Mouse (Mus musculus) lung, postnatal 14 days (tissue): ENCODE measurements around the gene Rfng.
"Not testable (repeated sequence)": the region's sequence is repeated elsewhere in the genome, so short reads cannot be mapped to it uniquely, and the experiment has no call there.

ENCODE experiments used
- DNase-seq: peaks from one replicate; pipeline ENCODE4 v3.0.0; 2021

The Rfng gene

DNA sequence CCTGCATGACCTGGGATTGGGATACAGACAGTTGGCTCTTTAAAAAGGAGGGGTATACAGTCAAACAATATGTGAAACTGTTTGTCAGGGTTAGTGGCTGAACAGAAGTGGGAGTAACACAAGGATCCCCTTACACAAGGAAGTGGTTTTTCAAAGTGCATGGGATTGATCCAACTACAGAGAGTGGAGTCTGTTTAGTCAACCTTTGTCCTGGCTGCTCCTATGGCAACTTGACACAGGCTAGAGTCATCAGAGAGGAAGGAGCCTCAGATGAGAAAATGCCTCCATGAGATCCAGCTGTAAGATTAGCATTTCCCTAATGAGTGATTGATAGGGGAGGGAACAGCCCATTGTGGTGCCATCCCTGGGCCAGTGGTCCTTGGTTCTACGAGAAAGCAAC, 15.8 kb downstream of the Rfng start:
- no peak for DNase-seq

DNA sequence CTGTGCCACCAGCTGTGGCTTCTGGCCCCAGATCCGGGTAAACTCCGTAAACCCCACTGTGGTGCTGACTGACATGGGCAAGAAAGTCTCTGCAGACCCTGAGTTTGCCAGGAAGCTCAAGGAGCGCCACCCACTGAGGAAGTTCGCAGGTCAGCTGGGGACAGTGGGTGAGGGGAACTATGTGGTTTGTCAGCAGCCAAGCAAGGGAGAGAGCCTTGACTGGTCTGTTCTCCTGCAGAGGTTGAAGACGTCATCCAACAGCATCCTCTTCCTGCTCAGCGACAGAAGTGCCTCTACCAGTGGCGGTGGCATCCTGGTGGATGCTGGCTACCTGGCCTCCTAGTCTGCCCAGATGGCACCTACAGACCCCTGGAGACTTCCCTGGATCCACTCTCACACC, 17.0 kb downstream of the Rfng start:
- DNase-seq: not testable (repeated sequence)

DNA sequence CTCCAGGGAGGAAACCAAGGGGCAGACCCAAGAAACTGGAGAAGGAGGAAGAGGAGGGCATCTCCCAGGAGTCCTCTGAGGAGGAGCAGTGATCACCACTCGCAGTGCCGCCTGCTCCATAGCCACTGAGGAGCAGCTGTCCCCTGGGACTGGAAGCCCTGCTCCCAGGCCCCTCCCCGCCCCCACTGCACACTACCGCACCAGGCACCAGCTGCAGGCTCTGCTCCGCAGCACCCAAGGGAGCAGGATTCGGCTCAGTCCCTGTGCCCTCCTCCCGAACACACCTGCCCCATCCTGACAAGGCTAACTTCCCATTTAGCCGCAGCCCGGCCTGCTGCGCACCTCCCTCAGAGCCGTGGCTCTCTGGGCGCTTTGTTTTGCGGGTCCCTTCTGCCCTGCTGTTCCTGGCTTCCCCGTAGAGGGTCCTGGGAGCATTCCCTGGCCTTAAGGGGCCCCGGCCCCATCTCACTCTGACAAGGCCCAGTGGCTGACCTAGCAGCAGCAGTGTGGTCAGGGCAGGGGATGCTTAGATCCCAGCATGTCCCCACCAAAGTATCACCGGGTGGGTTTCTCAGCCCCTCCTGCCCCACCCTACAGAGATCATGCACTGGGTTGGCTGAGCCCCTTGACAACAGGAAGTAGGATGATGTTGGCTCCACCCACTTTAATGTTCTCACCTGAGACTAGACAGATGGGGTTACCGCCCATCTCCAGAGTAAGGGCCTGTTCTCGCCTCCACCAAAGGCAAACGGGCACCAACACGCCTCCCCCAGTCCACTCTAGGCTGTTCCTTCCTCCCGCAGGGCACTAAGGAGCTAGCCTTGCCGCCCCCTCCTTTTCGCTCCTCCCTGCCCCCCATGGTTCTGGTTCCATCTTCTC, 20.6 kb downstream of the Rfng start:
- DNase-seq: not testable (repeated sequence)

DNA sequence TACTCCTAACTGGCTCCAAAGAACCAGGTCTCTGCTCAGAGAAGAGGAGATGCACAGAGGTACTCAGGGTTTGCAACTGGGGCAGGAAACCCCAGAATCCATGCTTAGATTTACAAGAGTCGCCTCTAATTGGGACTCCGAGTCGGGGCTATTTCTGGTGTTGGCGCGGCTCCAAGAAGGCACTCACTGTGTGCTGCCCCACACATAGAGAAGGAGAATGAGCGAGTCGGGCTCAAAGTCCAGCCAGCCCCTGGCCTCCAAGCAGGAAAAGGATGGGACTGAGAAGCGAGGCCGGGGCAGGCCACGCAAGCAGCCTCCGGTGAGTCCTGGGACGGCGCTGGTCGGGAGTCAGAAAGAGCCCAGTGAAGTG, 21.4 kb downstream of the Rfng start, which contains the start of gene Hmga1b:
Hmga1b (plus strand) TSS at position 123 of the 370 bp plus-strand sequence.
- not testable (repeated sequence) for DNase-seq

DNA sequence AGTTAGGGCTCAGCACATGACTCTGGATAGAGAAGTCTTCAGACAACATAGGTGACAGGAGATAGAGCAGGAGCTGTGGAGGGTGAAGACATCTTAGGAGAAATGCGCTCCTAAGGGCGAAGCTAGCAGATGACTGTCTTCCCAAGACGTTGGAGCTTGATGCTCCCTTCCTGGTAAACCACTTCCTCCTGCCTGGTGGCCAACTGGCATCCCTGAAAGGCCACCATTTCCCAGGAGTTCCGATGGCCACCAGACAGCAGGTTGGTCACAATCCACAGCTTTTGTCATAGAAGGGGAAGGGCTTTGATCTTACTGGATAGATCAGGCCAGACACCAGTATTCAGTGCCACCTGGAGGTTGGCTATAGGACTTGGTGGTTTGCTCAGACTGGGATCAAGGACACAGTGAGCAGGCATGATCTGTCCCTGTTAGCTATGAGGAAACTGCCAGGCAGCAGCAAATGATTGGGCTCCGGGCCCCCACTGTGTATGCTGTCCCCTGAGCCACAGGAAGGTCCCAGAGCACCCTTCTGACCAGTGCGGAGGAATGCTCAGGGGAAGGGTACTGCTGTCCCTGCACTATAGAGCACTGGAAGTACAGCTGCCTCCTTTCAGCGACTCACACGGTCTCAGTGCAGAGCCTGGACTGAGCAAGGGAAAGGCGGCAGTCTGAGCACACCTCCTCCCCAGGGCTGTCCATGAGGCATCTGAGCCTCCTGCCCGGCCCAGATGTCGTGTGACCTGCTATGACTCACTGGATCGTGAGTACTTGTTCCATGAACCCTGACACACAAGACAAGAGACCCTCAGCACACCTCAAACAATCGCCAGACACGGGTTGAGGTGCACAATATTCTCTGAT, 22.0 kb downstream of the Rfng start:
- DNase-seq: no peak

DNA sequence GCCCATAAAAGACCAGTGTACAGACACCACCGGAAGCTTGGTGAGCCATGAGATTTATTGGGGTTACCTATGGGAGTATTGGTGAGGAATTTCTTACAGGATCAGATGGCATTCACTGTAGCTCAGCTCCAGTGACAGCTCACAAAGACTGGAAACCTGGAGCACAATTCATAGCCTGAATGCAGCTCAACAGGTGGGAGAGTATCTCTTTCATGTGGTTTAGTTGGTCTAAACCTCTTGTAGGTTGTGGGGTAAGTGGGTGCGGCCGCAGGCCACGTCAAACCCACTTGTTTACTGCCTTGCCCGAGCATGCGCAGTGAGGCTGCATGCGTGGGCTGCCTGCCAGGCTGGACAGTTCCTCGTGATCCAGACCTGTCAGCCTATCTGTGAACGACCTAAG, 23.8 kb downstream of the Rfng start:
- DNase-seq: no peak

DNA sequence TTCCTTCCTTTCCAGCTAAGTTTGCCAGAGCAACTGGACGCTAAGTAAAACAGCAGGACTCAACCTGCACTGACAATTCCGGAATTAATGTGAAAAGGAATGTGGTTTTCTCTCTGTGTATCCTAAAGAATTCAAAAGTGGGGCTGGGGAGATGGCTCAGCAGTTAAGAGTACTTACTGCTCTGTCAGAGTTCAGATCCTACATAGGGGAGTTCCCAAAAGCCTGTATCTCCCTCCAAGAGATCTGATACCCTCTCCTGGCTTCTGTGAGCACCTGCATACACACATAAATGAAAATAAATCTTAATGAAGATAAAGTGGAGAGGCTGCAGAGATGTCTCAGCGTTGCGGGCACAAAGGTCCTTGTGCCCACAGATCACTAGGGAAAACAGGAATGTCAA, 32.4 kb downstream of the Rfng start:
- no peak for DNase-seq

DNA sequence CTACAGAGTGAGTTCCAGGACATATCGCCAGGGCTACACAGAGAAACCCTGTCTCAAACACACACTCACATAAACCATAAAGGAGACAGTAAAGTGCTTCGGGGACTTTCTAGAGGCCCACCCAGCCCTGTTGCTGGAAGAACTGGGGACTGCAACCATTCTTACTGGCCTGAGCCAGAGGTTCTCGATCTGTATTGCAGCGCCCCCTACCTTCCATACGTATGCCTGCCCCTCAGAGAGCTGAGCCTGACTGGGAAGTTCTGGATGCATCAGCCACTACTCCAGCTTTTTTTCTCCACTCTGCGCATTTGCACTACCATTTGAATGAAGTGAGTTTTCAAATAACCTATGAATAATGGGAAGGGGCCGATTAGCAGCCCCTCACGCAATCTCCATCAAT, 34.6 kb downstream of the Rfng start:
- peak; percentile 70 for DNase-seq

DNA sequence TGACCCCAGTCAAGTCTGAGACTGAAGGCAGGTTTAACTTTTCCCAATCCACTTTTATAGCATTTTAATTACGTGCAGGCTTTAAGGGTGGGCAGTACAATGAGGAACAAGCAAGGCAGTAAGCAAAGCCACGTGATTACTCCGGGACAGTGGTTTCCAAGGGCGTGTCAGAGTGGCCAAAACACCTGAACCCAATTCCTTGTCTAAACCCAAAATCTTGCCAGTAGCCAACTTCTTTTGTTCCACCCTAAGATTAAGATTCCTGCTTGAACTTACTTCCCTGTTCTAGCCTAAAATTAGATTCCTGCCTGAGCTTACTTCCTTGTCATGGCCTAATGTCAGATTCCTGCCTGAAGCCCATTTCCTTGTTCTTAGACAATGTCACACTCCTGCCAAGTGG, 36.0 kb downstream of the Rfng start:
- DNase-seq: no peak

DNA sequence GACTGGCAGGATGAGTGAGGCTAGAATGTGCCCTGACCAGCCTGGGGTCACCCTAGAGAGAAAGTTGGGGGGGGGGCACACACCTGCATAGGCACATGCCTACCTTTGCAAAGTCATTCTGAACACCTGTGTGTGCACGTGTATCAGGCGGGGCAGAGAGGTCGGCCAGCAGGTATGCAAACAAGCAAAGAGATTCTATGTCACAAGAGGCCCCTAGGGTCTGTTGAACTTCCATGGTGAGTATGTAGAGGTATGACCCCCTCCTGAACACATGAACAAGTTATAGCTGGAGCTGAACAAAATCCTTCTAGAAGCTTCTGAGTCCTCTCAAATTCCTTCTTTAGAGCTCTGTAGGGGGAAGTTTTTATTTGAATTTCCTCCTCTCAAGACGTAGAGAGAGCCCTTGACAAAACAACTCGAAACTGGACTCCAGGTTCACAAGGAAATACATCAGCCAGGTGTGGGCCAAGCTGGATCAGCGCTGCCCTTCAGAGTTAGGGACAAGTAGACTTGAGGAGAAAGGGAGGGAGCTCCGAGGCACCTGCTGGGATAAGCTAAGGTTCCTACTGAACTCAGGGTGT, 39.8 kb downstream of the Rfng start:
- DNase-seq: peak; percentile 49

DNA sequence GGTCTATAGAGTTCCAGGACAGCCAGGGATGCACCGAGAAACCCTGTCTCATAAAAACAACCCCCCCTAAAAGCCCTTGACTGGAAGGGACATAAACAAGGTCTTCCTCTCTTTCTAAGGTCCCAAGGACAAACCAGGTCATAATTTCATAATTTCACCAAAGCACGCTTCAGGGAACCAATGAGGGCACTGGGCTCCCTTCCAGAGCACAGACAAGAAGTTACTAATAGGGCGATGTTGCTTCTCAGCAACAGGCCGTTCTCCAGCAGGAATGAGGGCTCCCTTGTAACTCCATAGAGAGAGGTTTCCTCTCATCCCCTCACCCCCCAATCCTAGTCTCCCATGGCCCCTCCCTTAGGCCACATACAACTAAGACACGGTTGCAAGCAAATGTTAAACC, 43.0 kb downstream of the Rfng start:
- no peak for DNase-seq

DNA sequence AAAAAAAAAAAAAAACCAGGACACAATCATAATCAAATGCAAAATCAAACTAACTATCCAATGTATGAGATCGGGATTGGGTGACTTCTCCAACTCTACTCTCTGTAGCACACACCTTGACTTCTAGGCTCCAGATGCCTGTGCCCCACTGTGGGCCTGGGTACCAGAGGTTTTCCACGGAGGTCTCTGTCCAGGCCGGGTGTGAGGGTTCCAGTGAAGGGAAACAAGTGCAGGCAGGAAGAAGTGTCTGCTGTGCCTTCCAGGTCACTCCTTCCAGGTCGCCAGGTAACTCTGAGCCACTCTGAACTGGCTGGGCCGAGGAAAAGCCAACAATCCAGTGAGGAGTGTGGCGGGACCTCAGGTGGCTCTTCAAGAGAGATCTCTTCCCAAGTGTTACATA, 47.6 kb downstream of the Rfng start:
- no peak for DNase-seq

DNA sequence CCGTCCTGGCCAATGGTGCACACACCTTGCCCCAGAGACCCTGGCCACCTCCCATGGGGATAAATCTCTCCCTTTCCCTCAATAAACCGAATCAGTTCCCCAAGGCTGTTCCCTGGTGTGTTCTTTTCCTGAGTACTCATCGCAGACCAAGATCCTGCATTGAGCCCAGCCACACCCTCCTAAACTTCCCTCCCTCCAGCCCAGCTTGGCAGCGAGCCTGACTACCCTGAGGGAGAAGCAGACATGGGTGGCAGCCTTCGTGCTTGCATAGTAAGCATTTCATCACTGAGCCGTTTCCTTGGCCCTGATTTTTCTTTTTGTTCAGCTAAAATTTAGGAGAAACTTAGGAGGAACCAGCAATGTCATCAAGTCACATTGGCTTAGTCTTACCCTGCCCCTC, 50.5 kb downstream of the Rfng start:
- peak; percentile 76 for DNase-seq

DNA sequence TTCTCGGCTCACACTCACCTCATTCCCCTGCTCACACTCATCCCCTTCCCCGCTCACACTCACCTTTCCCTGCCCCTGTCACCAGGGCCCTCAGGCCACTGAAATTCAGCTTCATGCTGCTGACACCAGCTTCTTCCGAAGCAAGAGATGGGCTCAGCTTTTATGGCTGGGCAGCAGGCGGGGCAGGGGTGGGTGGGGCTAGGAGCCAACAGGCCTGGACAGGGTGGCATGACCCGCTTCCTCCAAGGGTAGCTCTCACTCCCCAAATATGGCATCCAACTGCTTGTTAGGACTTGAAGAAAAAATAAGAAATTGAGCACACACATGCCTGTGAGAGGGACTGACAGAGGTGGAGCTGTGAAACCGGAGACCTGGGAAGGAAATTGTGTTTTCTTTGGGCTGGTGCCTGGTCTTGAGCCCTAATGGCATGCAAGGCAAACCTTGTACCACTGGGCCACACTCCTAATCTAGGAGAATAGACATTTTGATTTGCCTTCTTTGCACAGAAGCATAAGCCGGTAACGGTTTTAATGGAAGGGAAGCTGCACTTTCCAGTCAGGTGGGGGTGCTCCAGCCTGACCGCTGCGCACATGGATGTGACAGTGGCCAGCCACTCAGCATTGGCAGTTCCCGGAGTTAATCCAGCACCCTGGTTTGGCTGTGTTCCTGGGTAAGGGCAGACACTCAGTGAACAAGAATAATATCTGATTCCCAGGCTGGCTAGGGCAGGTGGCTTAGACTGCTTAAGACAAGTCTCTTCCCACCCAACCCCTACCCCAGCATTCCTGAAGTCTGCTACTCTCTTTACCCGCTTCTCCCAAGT, 51.9 kb downstream of the Rfng start, which contains the start of gene Cbr2:
Cbr2 (minus strand) TSS at position 257 of the 823 bp plus-strand sequence.
- DNase-seq: peak; percentile 56

DNA sequence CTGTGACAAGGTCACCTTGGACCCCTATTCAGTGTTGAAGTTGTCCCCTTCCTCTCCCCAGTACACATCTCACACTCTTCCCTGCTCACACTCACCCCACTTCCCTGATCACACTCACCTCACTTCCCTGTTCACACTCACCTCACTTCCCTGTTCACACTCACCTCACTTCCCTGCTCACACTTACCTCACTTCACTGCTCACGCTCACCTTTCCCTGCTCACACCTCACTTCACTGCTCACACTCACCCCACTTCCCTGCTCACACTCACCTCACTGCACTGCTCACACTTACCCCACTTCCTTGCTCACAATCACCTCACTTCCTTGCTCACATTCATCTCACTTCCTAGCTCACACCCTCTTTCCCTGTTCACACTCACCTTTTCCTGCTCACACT, 52.6 kb downstream of the Rfng start:
- DNase-seq: no peak
